Mouse (Mus musculus) embryonic fibroblast, embryonic 13.5 days (primary cell): ENCODE measurements around the gene Dnaic2. TPM values are rescaled to one million over a fixed set of nuclear protein-coding genes. Genes with fewer than 3 reads are reported as not detected.

Source experiments
- H3K27ac ChIP-seq: 2 replicates; pipeline ENCODE4 v1.5.1; 2012; ENCODE audit warnings: low read length, control low read depth, inconsistent platforms; ENCODE audit not compliant: insufficient read depth
- H3K4me1 ChIP-seq: 2 replicates; pipeline ENCODE4 v1.6.1; 2011; ENCODE audit warnings: low read length; ENCODE audit not compliant: control insufficient read depth, insufficient read depth
- H3K4me3 ChIP-seq: 2 replicates; pipeline ENCODE4 v1.5.1; 2011; ENCODE audit warnings: mild to moderate bottlenecking, control low read depth, low read length; ENCODE audit not compliant: insufficient read depth
- CTCF ChIP-seq: IDR thresholded peaks from 2 replicates; pipeline ENCODE4 v1.5.1; 2011; ENCODE audit warnings: mild to moderate bottlenecking, control low read depth, low read length, moderate library complexity, borderline replicate concordance; ENCODE audit not compliant: insufficient read depth
- POLR2A ChIP-seq: IDR thresholded peaks from 2 replicates; pipeline ENCODE4 v1.6.1; 2011; ENCODE audit warnings: low read depth, mild to moderate bottlenecking, control low read depth, low read length, moderate library complexity
- polyA plus RNA-seq: library from polyadenylated mRNA; stranded (reverse); fragments of >200 nt; gene quantifications from 2 replicates; pipeline ENCODE4 v1.2.4, GENCODE M21; 2011; ENCODE audit warnings: low read depth; ENCODE audit not compliant: missing spikeins, insufficient read length

The Dnaic2 gene
- polyA plus RNA-seq, 1 experiment: 0.61 TPM

DNA sequence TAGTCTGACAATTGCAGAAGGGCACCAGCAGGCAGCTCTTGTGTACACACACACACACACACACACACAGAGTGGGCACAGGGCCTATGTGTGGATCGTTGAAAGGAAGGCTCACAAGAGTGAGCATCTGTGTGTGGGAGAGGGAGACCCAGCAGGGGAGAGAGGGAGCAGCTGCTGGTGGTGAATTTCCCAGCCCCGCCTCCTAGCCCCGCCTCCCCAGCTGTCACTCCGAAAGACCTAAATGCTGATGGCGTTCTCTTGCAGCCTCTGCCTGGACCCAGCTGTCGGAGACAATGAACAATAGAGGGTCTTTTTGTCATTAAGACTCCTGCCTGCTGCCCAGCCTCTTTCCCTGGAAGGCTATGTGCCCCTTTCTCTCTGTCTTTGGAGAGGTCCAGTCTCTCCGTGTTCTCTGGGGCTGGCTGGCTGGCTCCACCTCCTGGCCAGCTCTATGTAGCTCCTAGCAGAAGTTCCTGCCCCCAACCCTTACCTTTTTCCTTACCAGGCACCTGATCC is 68.1 kb downstream of the Dnaic2 start:
- Histone ChIP-seq H3K27ac (no peak overlapping the region), H3K4me3 (peak overlapping the region; percentile 35), H3K4me1 (no peaks in the 10 kb centered on the region)
- no peak for TF ChIP-seq POLR2A
- no peak; the same call in 1 of the 2 replicates for TF ChIP-seq CTCF

DNA sequence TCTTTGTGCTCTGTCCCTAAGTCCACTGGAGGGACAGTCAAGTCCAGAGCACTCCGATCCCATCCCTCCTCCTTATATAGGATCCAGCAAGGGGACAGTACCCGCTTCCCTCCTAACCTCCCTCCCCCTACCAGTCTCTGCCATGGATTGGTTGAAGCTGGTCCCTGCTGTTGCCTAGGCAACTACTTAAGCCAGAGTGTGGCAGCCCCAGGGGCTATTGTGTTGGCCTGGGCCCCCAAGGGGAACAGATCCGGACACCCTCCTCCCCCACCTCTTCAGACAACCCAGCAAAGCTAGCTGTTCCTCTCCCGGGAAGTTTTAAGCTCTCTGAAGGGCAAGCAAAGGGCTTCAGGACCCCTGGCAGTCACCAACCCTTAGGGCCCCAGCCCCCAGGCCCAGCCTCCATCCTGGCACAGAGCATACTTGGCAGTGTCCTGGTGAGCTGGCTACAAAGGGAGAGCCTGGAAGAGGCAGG is 68.7 kb downstream of the Dnaic2 start, which contains the start of gene Btbd17:
Gene Btbd17, minus strand, starts transcription at position 98 of the 475 bp plus-strand sequence.
- Histone ChIP-seq H3K4me1 (no peaks in the 10 kb centered on the region), H3K4me3 (peak within 1 kb of the TSS; percentile 35), H3K27ac (no peak within 1 kb of the TSS)
- TF ChIP-seq CTCF (no peak), POLR2A (no peak)

- no peak for TF ChIP-seq CTCF
- no peak for TF ChIP-seq POLR2A
- Histone ChIP-seq H3K4me3 (no peak overlapping the region), H3K27ac (no peak overlapping the region), H3K4me1 (no peaks in the 10 kb centered on the region)
These were observed 70.0 kb downstream of the Dnaic2 start for GRCm38 (mm10) chr11:114797176-114797575.

DNA sequence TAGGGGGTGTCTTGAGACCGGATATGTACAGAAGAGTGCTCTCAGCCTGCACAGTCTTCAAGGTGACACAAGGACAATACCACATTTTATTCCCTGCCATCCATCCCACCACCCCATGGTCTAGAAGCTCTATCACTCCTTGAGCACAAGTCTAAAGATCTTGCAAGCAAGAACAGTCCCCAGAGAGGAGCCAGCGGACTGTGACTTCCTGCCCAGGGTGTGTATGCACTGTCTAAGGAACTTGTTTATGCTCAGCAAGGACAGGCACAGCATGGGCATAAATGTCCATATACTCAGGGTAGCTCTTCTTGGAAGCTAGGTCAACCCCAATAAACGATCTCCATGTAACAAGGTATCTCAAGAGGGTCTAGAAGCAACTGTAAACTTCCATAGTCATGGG is 70.8 kb downstream of the Dnaic2 start:
- no peak overlapping the region for H3K27ac ChIP-seq
- no peaks in the 10 kb centered on the region for H3K4me1 ChIP-seq
- no peak for TF ChIP-seq CTCF
- TF ChIP-seq POLR2A: no peak
- H3K4me3 ChIP-seq: no peak overlapping the region

DNA sequence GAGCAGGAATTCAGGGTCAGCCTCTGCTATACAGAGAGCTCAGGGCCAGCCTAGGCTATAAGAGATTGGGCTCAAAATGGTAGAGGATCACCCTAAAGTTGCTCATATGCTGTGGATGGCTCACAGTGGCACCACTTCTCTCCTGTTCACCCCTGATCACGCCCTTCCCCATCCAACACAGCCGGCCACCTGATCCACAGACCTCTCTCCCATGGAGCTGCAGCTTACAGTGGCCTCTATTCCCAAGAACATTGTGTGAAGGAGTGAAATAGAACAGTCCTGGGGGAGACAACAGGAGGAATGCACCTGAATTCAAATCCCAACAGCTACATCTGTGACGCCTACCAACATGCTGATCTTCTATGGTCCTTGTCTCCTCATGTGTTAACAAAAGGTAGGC is 71.4 kb downstream of the Dnaic2 start, which contains the start of gene Gpr142:
Gene Gpr142, plus strand, starts transcription at position 301 of the 400 bp plus-strand sequence.
- Histone ChIP-seq H3K4me3 (no peak within 1 kb of the TSS), H3K4me1 (no peaks in the 10 kb centered on the region), H3K27ac (no peak within 1 kb of the TSS)
- no peak for TF ChIP-seq CTCF
- TF ChIP-seq POLR2A: no peak

GRCm38 (mm10) chr11:114801906-114802305 is 74.7 kb downstream of the Dnaic2 start:
- H3K27ac ChIP-seq: no peak overlapping the region
- H3K4me1 ChIP-seq: no peaks in the 10 kb centered on the region
- no peak for TF ChIP-seq POLR2A
- no peak for TF ChIP-seq CTCF
- no peak overlapping the region for H3K4me3 ChIP-seq

DNA sequence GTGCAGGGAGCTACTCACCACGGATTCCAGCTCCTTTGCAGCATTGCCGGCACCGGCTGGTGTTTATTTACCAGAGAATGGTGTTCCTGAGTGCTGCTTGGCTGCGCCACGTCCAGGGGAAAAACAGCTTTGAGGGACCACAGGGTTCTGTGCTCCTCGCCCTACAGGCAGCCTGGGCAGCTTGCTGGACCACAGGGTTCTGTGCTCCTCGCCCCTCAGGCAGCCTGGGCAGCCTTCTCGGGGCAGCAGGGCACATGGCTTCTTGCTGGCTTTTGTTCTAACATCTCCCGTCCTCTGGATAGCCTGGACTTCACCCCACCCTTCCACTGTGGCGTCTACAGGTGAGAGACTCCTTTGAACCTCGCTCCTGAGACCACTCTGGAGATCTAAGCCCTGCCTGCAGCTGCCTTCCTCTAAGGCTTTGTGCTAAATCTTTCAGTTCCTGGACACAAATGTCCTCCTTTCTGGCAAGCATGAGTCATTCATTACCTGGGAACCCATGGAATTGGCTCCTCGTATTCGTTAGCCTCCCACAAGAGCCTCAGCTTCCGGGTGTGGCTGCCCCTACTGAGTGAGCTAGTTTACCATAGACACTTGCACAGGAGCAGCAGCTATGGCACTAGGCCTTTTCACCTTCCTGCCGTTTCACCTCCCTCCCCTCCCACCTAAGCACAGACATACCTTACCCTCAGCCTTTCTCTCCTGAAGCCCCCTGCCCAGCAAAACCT is 75.5 kb downstream of the Dnaic2 start:
- TF ChIP-seq POLR2A (no peak), CTCF (no peak)
- peaks cover 5% of the 10 kb centered on the region; the same call in 1 of the 2 replicates for H3K4me1 ChIP-seq
- no peak overlapping the region for H3K27ac ChIP-seq
- no peak overlapping the region for H3K4me3 ChIP-seq

DNA sequence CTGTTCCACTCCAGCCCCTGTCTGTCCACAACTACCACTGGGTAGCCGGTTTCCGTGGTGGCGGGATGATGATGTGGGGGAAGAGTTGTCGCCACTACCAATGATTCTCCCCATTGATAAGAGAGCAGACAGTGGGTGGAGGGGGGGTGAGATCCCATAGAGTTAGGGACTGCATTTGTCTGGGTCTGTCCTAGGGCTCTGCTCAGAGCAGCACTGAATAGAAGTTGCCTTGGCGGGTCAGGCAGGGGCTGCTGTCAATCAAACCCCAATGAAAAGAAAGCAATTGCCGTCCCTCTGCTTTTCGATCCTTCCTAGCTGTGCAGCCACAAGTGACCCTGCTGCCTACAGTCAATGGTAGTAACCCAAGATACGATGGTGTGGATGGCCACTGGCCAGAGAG is 76.8 kb downstream of the Dnaic2 start:
- peaks cover 5% of the 10 kb centered on the region; the same call in 1 of the 2 replicates for H3K4me1 ChIP-seq
- TF ChIP-seq CTCF: no peak
- no peak for TF ChIP-seq POLR2A

GRCm38 (mm10) chr11:114807025-114807424 is 79.8 kb downstream of the Dnaic2 start:
- TF ChIP-seq POLR2A (no peak), CTCF (no peak)
- peaks cover 5% of the 10 kb centered on the region; the same call in 1 of the 2 replicates for H3K4me1 ChIP-seq
- no peak overlapping the region for H3K27ac ChIP-seq
- H3K4me3 ChIP-seq: no peak overlapping the region

More for the DNA sequence above, 76.8 kb downstream of the Dnaic2 start:
- Histone ChIP-seq H3K4me3 (no peak overlapping the region), H3K27ac (no peak overlapping the region)

Other genes with a start within 250 kb of the Dnaic2 start
- gene Rpl38, start 58.9 kb upstream of the Dnaic2 start, polyA plus RNA-seq: 1,513 and 1,676 TPM in 2 replicates
- gene Ttyh2, start 52.0 kb upstream of the Dnaic2 start, polyA plus RNA-seq: 26.9 and 28.0 TPM in 2 replicates
- gene Kif19a, start 38.0 kb downstream of the Dnaic2 start, polyA plus RNA-seq: not detected in 2 replicates
- gene Btbd17, start 68.5 kb downstream of the Dnaic2 start, polyA plus RNA-seq: not detected in 2 replicates
- gene Gpr142, start 71.5 kb downstream of the Dnaic2 start, polyA plus RNA-seq: not detected in 2 replicates
- gene Gprc5c, start 123.7 kb downstream of the Dnaic2 start, polyA plus RNA-seq: 6.4 and 9.2 TPM in 2 replicates
- gene Cd300a, start 162.6 kb downstream of the Dnaic2 start, polyA plus RNA-seq: 0.84 TPM in 1 of 2 replicates, not detected in the other
- gene Cd300lb, start 207.0 kb downstream of the Dnaic2 start, polyA plus RNA-seq: 0.48 and 1.1 TPM in 2 replicates
- not detected in 2 replicates for gene Cd300c, start 241.7 kb downstream of the Dnaic2 start, polyA plus RNA-seq